Mouse (Mus musculus): ENCODE measurements around the gene Tmem167b. TPM values are rescaled to one million over a fixed set of nuclear protein-coding genes. Genes with fewer than 3 reads are reported as not detected.

Tmem167b gene
- total RNA-seq (2014; rRNA removed): 59.6 and 70.2 TPM in 2 replicates
- polyA plus RNA-seq (2015; fragmentation: Nextera tagmentation; extraction: Ambion mirVana): 42.5 and 50.0 TPM in 2 replicates

GRCm38 (mm10) chr3:108562133-108562730 lies at the start of gene Tmem167b:
Gene Tmem167b, minus strand, starts transcription at chr3:108562466.
- WGBS: under 1% methylated on average over 45 of the region's 45 CpGs
- Histone ChIP-seq H3K4me3 (ENCODE audit: low read depth, low read length) (peak within 1 kb of the TSS; percentile 83), H3K9ac (peak within 1 kb of the TSS; percentile 85), H3K36me3 (ENCODE audit: insufficient read depth) (peaks cover 26% of the 10 kb centered on the region), H3K27me3 (ENCODE audit: insufficient read depth, low read length) (no peaks in the 10 kb centered on the region), H3K27ac (ENCODE audit: low read depth, low read length) (peak within 1 kb of the TSS; percentile 77), H3K4me2 (ENCODE audit: low read depth) (peak within 1 kb of the TSS; percentile 77), H3K4me1 (ENCODE audit: insufficient read depth) (no peaks in the 10 kb centered on the region), H3K9me3 (ENCODE audit: low read length) (no peaks in the 10 kb centered on the region)
- DNase-seq (peak; percentile 99), ATAC-seq (peak; percentile 97)
- TF ChIP-seq CTCF (IDR thresholded peaks at IDR 0.05; ENCODE audit: low read depth): no peak

DNA sequence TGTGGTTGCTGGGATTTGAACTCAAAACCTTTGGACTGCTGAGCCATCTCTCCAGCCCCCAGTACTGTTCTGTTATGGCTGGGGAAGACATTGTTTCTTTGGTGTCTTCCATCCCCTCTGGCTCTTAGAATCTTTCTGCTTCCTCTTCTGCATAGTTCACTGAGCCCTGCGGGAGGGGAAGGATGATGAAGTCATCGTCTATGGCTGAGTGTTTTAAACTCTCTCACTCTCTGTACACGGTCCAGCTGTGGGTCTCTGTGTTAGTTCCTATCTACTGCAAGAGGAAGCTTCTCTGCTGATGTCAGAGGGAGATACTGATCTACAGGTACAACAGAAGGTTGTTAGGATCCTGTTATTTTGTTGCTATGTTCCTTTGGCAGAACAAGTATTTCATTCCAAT lies 46.6 kb upstream of the Tmem167b start:
- H3K4me1 ChIP-seq (ENCODE audit: insufficient read depth): no peaks in the 10 kb centered on the region
- H3K27me3 ChIP-seq (ENCODE audit: insufficient read depth, low read length): no peaks in the 10 kb centered on the region
- H3K9me3 ChIP-seq (ENCODE audit: low read length): no peaks in the 10 kb centered on the region
- no peak overlapping the region for H3K4me2 ChIP-seq (ENCODE audit: low read depth)
- no peak for TF ChIP-seq CTCF (IDR thresholded peaks at IDR 0.05; ENCODE audit: low read depth)
- no peak overlapping the region for H3K4me3 ChIP-seq (ENCODE audit: low read depth, low read length)
- no peak for ATAC-seq
- 60% methylated on average over 3 of the region's 3 CpGs for WGBS
- H3K27ac ChIP-seq (ENCODE audit: low read depth, low read length): no peak overlapping the region
- no peak overlapping the region for H3K9ac ChIP-seq
- H3K36me3 ChIP-seq (ENCODE audit: insufficient read depth): peaks cover 14% of the 10 kb centered on the region
- no peak for DNase-seq

DNA sequence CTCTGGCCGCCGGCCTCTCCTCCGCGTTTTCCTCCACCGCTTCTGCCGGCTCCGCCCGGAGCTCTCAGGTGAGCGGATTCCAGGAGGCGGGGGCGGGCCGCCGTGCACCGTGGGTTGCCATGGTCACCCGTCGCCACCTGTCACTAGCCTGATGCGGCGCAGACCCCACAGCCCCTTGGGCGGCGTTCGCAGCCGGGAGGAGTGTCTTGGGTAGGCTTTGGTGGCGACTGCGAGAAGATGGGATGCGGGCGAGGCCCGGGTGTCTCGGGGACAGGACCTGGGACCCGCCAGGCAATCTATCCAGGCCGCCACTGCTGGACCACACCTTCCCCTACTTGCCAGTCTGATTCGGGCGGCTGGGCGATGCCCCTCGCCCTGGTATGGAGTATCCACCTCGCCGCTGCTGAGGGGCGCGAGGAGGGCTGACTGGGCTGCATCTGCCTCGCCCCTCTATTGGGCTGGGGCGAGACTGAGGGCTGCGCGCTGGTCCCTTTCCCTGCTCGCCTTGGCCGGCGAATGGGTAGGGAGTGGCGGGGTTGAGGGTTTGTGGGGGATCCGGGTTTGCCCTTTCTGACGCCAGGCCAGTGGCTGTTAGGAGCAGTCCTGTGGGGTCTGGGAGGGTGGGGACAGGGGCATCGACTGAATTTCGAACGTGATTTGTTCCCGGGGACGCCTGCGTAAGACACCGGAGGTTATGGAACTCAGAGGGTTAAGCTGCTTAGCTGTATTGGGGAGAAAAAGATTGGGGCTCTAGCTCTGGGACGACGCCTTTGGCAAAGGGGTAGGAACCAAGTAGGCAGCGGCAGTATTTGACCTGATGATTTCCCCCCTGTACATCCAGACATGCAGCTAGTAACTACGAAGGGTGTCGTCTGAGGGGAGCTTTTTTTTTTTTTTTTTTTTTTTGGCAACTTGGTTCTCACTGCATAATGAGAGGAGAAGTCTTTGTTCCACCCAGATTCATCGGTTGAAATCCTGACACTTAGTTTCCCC lies 29.6 kb upstream of the Tmem167b start:
- ATAC-seq (peak; percentile 74), DNase-seq (peak; percentile 63)
- H3K27me3 ChIP-seq (ENCODE audit: insufficient read depth, low read length): no peaks in the 10 kb centered on the region
- peak overlapping the region; percentile 85 for H3K9ac ChIP-seq
- TF ChIP-seq CTCF (IDR thresholded peaks at IDR 0.05; ENCODE audit: low read depth): no peak; the same call in 1 of the 2 replicates
- no peaks in the 10 kb centered on the region for H3K36me3 ChIP-seq (ENCODE audit: insufficient read depth)
- peak overlapping the region; percentile 71 for H3K4me2 ChIP-seq (ENCODE audit: low read depth)
- peak overlapping the region; percentile 95 for H3K27ac ChIP-seq (ENCODE audit: low read depth, low read length)
- WGBS: 2% methylated on average over 59 of the region's 61 CpGs
- H3K4me1 ChIP-seq (ENCODE audit: insufficient read depth): 0 out of 2 replicates have a peak, but pooled peaks cover 7% of the 10 kb centered on the region
- no peaks in the 10 kb centered on the region for H3K9me3 ChIP-seq (ENCODE audit: low read length)
- peak overlapping the region; percentile 94 for H3K4me3 ChIP-seq (ENCODE audit: low read depth, low read length)

- peak; percentile 99 for ATAC-seq
- H3K9me3 ChIP-seq (ENCODE audit: low read length): no peaks in the 10 kb centered on the region
Observed at GRCm38 (mm10) chr3:108590786-108591529, 28.7 kb upstream of the Tmem167b start, which contains the start of gene Wdr47. Gene Wdr47, plus strand, starts transcription at chr3:108591279.

GRCm38 (mm10) chr3:108588446-108588845 lies 26.2 kb upstream of the Tmem167b start:
- Histone ChIP-seq H3K9ac (no peak overlapping the region), H3K27ac (ENCODE audit: low read depth, low read length) (no peak overlapping the region), H3K9me3 (ENCODE audit: low read length) (no peaks in the 10 kb centered on the region), H3K4me1 (ENCODE audit: insufficient read depth) (0 out of 2 replicates have a peak, but pooled peaks cover 7% of the 10 kb centered on the region), H3K4me2 (ENCODE audit: low read depth) (no peak overlapping the region), H3K27me3 (ENCODE audit: insufficient read depth, low read length) (no peaks in the 10 kb centered on the region), H3K4me3 (ENCODE audit: low read depth, low read length) (no peak overlapping the region), H3K36me3 (ENCODE audit: insufficient read depth) (no peaks in the 10 kb centered on the region)
- ATAC-seq (no peak), DNase-seq (peak; percentile 21)
- WGBS: 38% methylated on average over 2 of the region's 2 CpGs
- TF ChIP-seq CTCF (IDR thresholded peaks at IDR 0.05; ENCODE audit: low read depth): no peak

More at GRCm38 (mm10) chr3:108590786-108591529, 28.7 kb upstream of the Tmem167b start, which contains the start of gene Wdr47:
- Histone ChIP-seq H3K9ac (peak within 1 kb of the TSS; percentile 85), H3K27ac (ENCODE audit: low read depth, low read length) (peak within 1 kb of the TSS; percentile 95), H3K27me3 (ENCODE audit: insufficient read depth, low read length) (no peaks in the 10 kb centered on the region), H3K4me1 (ENCODE audit: insufficient read depth) (0 out of 2 replicates have a peak, but pooled peaks cover 7% of the 10 kb centered on the region), H3K36me3 (ENCODE audit: insufficient read depth) (no peaks in the 10 kb centered on the region), H3K4me3 (ENCODE audit: low read depth, low read length) (peak within 1 kb of the TSS; percentile 94), H3K4me2 (ENCODE audit: low read depth) (peak within 1 kb of the TSS; percentile 71)
- 0 out of 2 replicates have a peak, but pooled peaks have one; percentile 1 for TF ChIP-seq CTCF (IDR thresholded peaks at IDR 0.05; ENCODE audit: low read depth)
- DNase-seq: peak; percentile 98
- 6% methylated on average over 44 of the region's 44 CpGs for WGBS

- no peak for ATAC-seq
- Histone ChIP-seq H3K27me3 (ENCODE audit: insufficient read depth, low read length) (no peaks in the 10 kb centered on the region), H3K4me3 (ENCODE audit: low read depth, low read length) (no peak overlapping the region), H3K9ac (no peak overlapping the region), H3K4me2 (ENCODE audit: low read depth) (no peak overlapping the region), H3K27ac (ENCODE audit: low read depth, low read length) (no peak overlapping the region), H3K9me3 (ENCODE audit: low read length) (no peaks in the 10 kb centered on the region), H3K36me3 (ENCODE audit: insufficient read depth) (no peaks in the 10 kb centered on the region), H3K4me1 (ENCODE audit: insufficient read depth) (no peaks in the 10 kb centered on the region)
- TF ChIP-seq CTCF (IDR thresholded peaks at IDR 0.05; ENCODE audit: low read depth): no peak
- 79% methylated on average over 4 of the region's 4 CpGs for WGBS
- DNase-seq: no peak
Observed at GRCm38 (mm10) chr3:108584580-108584979, 22.3 kb upstream of the Tmem167b start.
